Mouse (Mus musculus): Measurements from ENCODE around the gene Adamtsl4.
"Not testable (repeated sequence)": the region's sequence is repeated elsewhere in the genome, so short reads cannot be mapped to it uniquely, and the experiment has no call there.

GRCm38 (mm10) chr3:95654371-95654770, 33.3 kb downstream of the Adamtsl4 start:
- TF ChIP-seq CTCF (IDR thresholded peaks at IDR 0.05; ENCODE audit: control insufficient read depth, insufficient read depth, insufficient read length); MYOG (IDR thresholded peaks at IDR 0.05; ENCODE audit: control insufficient read depth, extremely low read depth, insufficient read length); USF1 (IDR thresholded peaks at IDR 0.05; ENCODE audit: low read depth); MAX (IDR thresholded peaks at IDR 0.05); CEBPB (IDR thresholded peaks at IDR 0.05; ENCODE audit: low read depth); FOSL1 (IDR thresholded peaks at IDR 0.05; ENCODE audit: insufficient read depth, low read length, poor library complexity, severe bottlenecking): not testable (repeated sequence)

All from C2C12 (cell line).